Mouse (Mus musculus) lung, embryonic 16.5 days (tissue): Measurements from ENCODE around the gene Phgdh. TPM values are rescaled to one million over a fixed set of nuclear protein-coding genes. Genes with fewer than 3 reads are reported as not detected.

Experiments
- polyA plus RNA-seq: library from polyadenylated mRNA; unstranded; fragments of >200 nt; fragmentation: Nextera tagmentation; extraction: Ambion mirVana; gene quantifications from 2 replicates; pipeline ENCODE4 v1.2.1, GENCODE M21; 2015

Gene Phgdh
- polyA plus RNA-seq, 1 experiment from 2014 or later = 162 TPM

Other genes starting within 250 kb of the Phgdh start
- not detected in 2 replicates for gene Adam30, start 179.4 kb downstream of the Phgdh start, polyA plus RNA-seq
- gene Reg4, start 117.8 kb downstream of the Phgdh start, polyA plus RNA-seq = not detected in 2 replicates
- gene Hmgcs2, start 59.6 kb downstream of the Phgdh start, polyA plus RNA-seq = 5.7 and 9.4 TPM in 2 replicates
- gene Zfp697, start 42.5 kb upstream of the Phgdh start, polyA plus RNA-seq = 7.1 TPM in 2 replicates
- gene Gm4450, start 117.1 kb upstream of the Phgdh start, polyA plus RNA-seq = not detected in 2 replicates
- gene Hsd3b4, start 170.5 kb upstream of the Phgdh start, polyA plus RNA-seq = not detected in 2 replicates
- not detected in 2 replicates for gene Gm10681, start 248.8 kb upstream of the Phgdh start, polyA plus RNA-seq